In the genomic region with DNA sequence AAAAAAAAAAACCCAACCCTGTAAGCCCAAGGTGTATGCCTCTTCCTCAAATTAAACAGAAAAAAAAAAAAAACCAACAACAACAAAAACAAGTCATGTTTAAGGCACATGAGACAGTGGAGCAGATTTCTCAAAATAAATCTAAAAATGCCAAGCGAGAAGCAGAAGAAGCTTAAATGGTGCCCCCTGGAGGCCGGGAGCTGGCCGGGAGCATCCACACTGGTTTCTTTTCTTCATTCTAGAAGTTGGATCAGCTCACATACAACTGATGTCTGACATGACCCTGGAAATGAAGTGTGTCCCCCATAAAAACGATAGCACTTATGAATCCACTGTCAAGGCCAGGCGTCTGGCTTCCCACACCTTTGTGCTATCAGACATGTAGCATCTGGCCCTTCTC, we compare ENCODE assay signal across 9 mouse cellular contexts. TPM values are rescaled to one million over a fixed set of nuclear protein-coding genes. Genes with fewer than 3 reads are reported as not detected.
DNase-seq lines count a peak whose midpoint lies in the region; ATAC-seq and TF ChIP-seq lines count a peak whose summit lies in the region.
"Had no signal": no experiment of that assay in that cellular context is flagged by ENCODE, and none has a peak within 500 bp of the region (broad histone marks: within the 10 kb centered on the region; RNA-seq: fewer than 3 reads in every experiment).

No protein-coding gene starts in this region.

- H3K4me3 ChIP-seq in MEL (ENCODE audit: control insufficient read depth in 1 of 2, insufficient read depth in 1 of 2, low read depth in 2 of 2, low read length in 2 of 2), result no peak overlapping the region
- H3K4me3 ChIP-seq in embryonic facial prominence, embryonic 14.5 days (ENCODE audit: low read depth, low read length), result no peak overlapping the region
- H3K4me3 ChIP-seq: heart, embryonic 15.5 days had no signal

- no peaks in the 10 kb centered on the region for H3K27me3 ChIP-seq in MEL (ENCODE audit: control insufficient read depth in 1 of 2, insufficient read depth in 2 of 2, low read length in 2 of 2)
- no peaks in the 10 kb centered on the region for H3K27me3 ChIP-seq in embryonic facial prominence, embryonic 14.5 days (replicated peaks; ENCODE audit: control insufficient read depth, insufficient read depth, low read length)
- H3K27me3 ChIP-seq: heart, embryonic 15.5 days had no signal

- no peaks in the 10 kb centered on the region for H3K4me1 ChIP-seq in MEL (ENCODE audit: control insufficient read depth in 1 of 2, insufficient read depth in 2 of 2, low read length in 2 of 2)
- no peaks in the 10 kb centered on the region for H3K4me1 ChIP-seq in embryonic facial prominence, embryonic 14.5 days (ENCODE audit: control insufficient read depth, insufficient read depth, low read length)
- H3K4me1 ChIP-seq: heart, embryonic 15.5 days had no signal

- no peak for TF ChIP-seq EP300 in MEL (IDR thresholded peaks at IDR 0.05; ENCODE audit: low read depth in 1 of 2, low read length in 2 of 2)

- no peak overlapping the region for H3K27ac ChIP-seq in MEL (ENCODE audit: control insufficient read depth, low read depth, low read length)
- no peak overlapping the region for H3K27ac ChIP-seq in embryonic facial prominence, embryonic 14.5 days (replicated peaks; ENCODE audit: low read depth, low read length)
- H3K27ac ChIP-seq: heart, embryonic 15.5 days had no signal

- ATAC-seq in embryonic facial prominence, embryonic 14.5 days (ENCODE audit: low read depth), result no peak

- TF ChIP-seq RAD21 in MEL (IDR thresholded peaks at IDR 0.05; ENCODE audit: low read depth, low read length), result peak; percentile 48

- peaks cover 0 to 2% of the 10 kb centered on the region in 2 experiments; a peak in 2 of 4 replicates for H3K36me3 ChIP-seq in MEL (ENCODE audit: control insufficient read depth in 1 of 2, insufficient read depth in 2 of 2, low read length in 2 of 2)
- H3K36me3 ChIP-seq in embryonic facial prominence, embryonic 14.5 days (ENCODE audit: control insufficient read depth, insufficient read depth, low read length), result peaks cover 76% of the 10 kb centered on the region

- WGBS in embryonic facial prominence, embryonic 14.5 days, result 43% methylated on average over 5 of the region's 5 CpGs

- no peaks in the 10 kb centered on the region for H3K9me3 ChIP-seq in MEL (replicated peaks; ENCODE audit: insufficient read depth, low read length)
- H3K9me3 ChIP-seq in embryonic facial prominence, embryonic 14.5 days (ENCODE audit: control insufficient read depth, low read length), result no peaks in the 10 kb centered on the region
- H3K9me3 ChIP-seq: heart, embryonic 15.5 days had no signal

- no peak overlapping the region for H3K9ac ChIP-seq in MEL (ENCODE audit: control insufficient read depth, low read depth, low read length, poor library complexity, severe bottlenecking)
- no peak overlapping the region for H3K9ac ChIP-seq in embryonic facial prominence, embryonic 14.5 days (ENCODE audit: low read depth, low read length)
- H3K9ac ChIP-seq: heart, embryonic 15.5 days had no signal

- H3K79me2 ChIP-seq in MEL (ENCODE audit: control insufficient read depth, insufficient read depth, low read length, poor library complexity), result no peaks in the 10 kb centered on the region

- TF ChIP-seq CTCF in MEL (IDR thresholded peaks at IDR 0.05 in 2 of 3, conservative IDR thresholded peaks at IDR 0.05 in 1 of 3; ENCODE audit: control insufficient read depth in 1 of 3, insufficient read depth in 1 of 3, low read depth in 2 of 3, low read length in 3 of 3, poor library complexity in 1 of 3, severe bottlenecking in 1 of 3), result peak; percentile 42 to 76 (median 74)

- DNase-seq in cerebellum, postnatal 14 days, result peak; percentile 36 to 60
- DNase-seq in cerebellum, adult 11-12 months, result no peak
- DNase-seq in left cerebral cortex, adult 18-20 months (ENCODE audit: low spot score in 2 of 2), result peak; percentile 26 to 56
- no peak for DNase-seq in left cerebral cortex, adult 11 months (ENCODE audit: low spot score)
- DNase-seq in MEL (ENCODE audit: low read depth, low spot score), result peak; percentile 39
- peak; percentile 16 for DNase-seq in embryonic facial prominence, embryonic 14.5 days (ENCODE audit: low spot score)
- peak; percentile 24 for DNase-seq in lung, postnatal 10 days
- no peak for DNase-seq in yolk sac, embryonic 10.5 days (ENCODE audit: low spot score)

- no peak overlapping the region for H3K4me2 ChIP-seq in embryonic facial prominence, embryonic 14.5 days (ENCODE audit: low read depth, low read length)
- H3K4me2 ChIP-seq: heart, embryonic 15.5 days had no signal

- TF ChIP-seq POLR2A in MEL (IDR thresholded peaks at IDR 0.05; ENCODE audit: control insufficient read depth in 1 of 2, insufficient read depth in 1 of 2, low read depth in 1 of 2, low read length in 2 of 2, poor library complexity in 1 of 2), result no peak

TF ChIP-seq in MEL, 35 proteins besides CTCF, POLR2A, EP300 and RAD21:
- TF ChIP-seq SMC3 (IDR thresholded peaks at IDR 0.05; ENCODE audit: low read depth, low read length) (peak; percentile 77), ETS1 (IDR thresholded peaks at IDR 0.05; ENCODE audit: low read depth, low read length) (no peak), ZC3H11A (IDR thresholded peaks at IDR 0.05; ENCODE audit: low read depth, low read length) (peak; percentile 35; the same call in 1 of the 2 replicates)

RNA-seq across cellular contexts. Expression of gene Zfyve26, which starts 35.1 kb away (rescaled TPM):
- total RNA-seq in left cerebral cortex, adult 18-20 months (2021), result 10 to 100 TPM; 27.6 to 27.9 TPM
- total RNA-seq in MEL (2012; rRNA removed), result 7.2 and 9.2 TPM in 2 replicates
- polyA plus RNA-seq in MEL (2012; ENCODE audit: insufficient read depth in 1 of 2, insufficient read length in 2 of 2, low read depth in 1 of 2, low replicate concordance in 2 of 2, missing spikeins in 1 of 2), result 100 to 1,000 TPM in 1 of 2 experiments, 10 to 100 TPM in 1; 16.2 to 110 TPM
- polyA plus RNA-seq in embryonic facial prominence, embryonic 14.5 days (2014; fragmentation: Nextera tagmentation; extraction: Ambion mirVana), result 14.1 and 14.7 TPM in 2 replicates

RNA-seq across cellular contexts. Expression of gene Rad51b, which starts 36.0 kb away (rescaled TPM):
- total RNA-seq in left cerebral cortex, adult 18-20 months (2021), result under 1 TPM; 0.23 to 0.26 TPM
- 3.6 and 4.2 TPM in 2 replicates for total RNA-seq in MEL (2012; rRNA removed)
- polyA plus RNA-seq in MEL (2012; ENCODE audit: insufficient read depth in 1 of 2, insufficient read length in 2 of 2, low read depth in 1 of 2, low replicate concordance in 2 of 2, missing spikeins in 1 of 2), result 1 to 10 TPM in 1 of 2 experiments, not detected in 1; 5.7 TPM
- polyA plus RNA-seq in embryonic facial prominence, embryonic 14.5 days (2014; fragmentation: Nextera tagmentation; extraction: Ambion mirVana), result 5.1 and 5.3 TPM in 2 replicates

RNA-seq across cellular contexts. Expression of gene Rdh12, which starts 52.3 kb away (rescaled TPM):
- 1 to 10 TPM; 1.5 to 2.1 TPM for total RNA-seq in left cerebral cortex, adult 18-20 months (2021)
- 0.15 and 0.29 TPM in 2 replicates for total RNA-seq in MEL (2012; rRNA removed)
- polyA plus RNA-seq in MEL (2012; ENCODE audit: insufficient read depth in 1 of 2, insufficient read length in 2 of 2, low read depth in 1 of 2, low replicate concordance in 2 of 2, missing spikeins in 1 of 2), result under 1 TPM in 1 of 2 experiments, not detected in 1; 0.35 TPM
- polyA plus RNA-seq in embryonic facial prominence, embryonic 14.5 days (2014; fragmentation: Nextera tagmentation; extraction: Ambion mirVana), result 6.8 and 6.9 TPM in 2 replicates

Comparison
In these comparisons a context has a peak if more than half of its experiments do, and no peak if none do; other contexts are left out.
1. DNase-seq: peak in cerebellum, postnatal 14 days (2 of 2), left cerebral cortex, adult 18-20 months (2 of 2), MEL (single experiment), embryonic facial prominence, embryonic 14.5 days (single experiment) and lung, postnatal 10 days (single experiment); none in cerebellum, adult 11-12 months (single experiment), left cerebral cortex, adult 11 months (single experiment) and yolk sac, embryonic 10.5 days (single experiment).